Mouse (Mus musculus) stomach, postnatal 0 days (tissue): Measurements from ENCODE around the gene Itprip. TPM values are rescaled to one million over a fixed set of nuclear protein-coding genes. Genes with fewer than 3 reads are reported as not detected.

Experiments
- ATAC-seq: fragments of 200-750 bp; cut with Nextera tagmentation; 2 replicates; pipeline ENCODE4 v1.8.0; 2017; ENCODE audit not compliant: low FRiP score, low TSS enrichment
- DNase-seq: peaks from one replicate; pipeline ENCODE4 v3.0.0-alpha.2; 2016; ENCODE audit warnings: low spot score
- H3K27ac ChIP-seq: fragments of 300-500 bp; sonication (generic); replicated peaks from 2 replicates; pipeline ENCODE4 v1.5.1; 2014; ENCODE audit warnings: mild to moderate bottlenecking, control low read depth
- H3K27me3 ChIP-seq: fragments of 300-500 bp; sonication (generic); 2 replicates; pipeline ENCODE4 v1.6.1; 2014; ENCODE audit warnings: low read length; ENCODE audit not compliant: control insufficient read depth, insufficient read depth
- H3K36me3 ChIP-seq: fragments of 300-500 bp; sonication (generic); 2 replicates; pipeline ENCODE4 v1.6.1; 2014; ENCODE audit warnings: low read length, mixed read lengths; ENCODE audit not compliant: control insufficient read depth, insufficient read depth
- H3K4me1 ChIP-seq: fragments of 300-500 bp; sonication (generic); replicated peaks from 2 replicates; pipeline ENCODE4 v1.6.1; 2014; ENCODE audit warnings: antibody characterized with exemption; ENCODE audit not compliant: control insufficient read depth, insufficient read depth
- H3K4me2 ChIP-seq: fragments of 300-500 bp; sonication (generic); replicated peaks from 2 replicates; pipeline ENCODE4 v1.6.1; 2014; ENCODE audit warnings: low read depth, mild to moderate bottlenecking, control low read depth, moderate library complexity
- H3K4me3 ChIP-seq: fragments of 300-500 bp; sonication (generic); 2 replicates; pipeline ENCODE4 v1.5.1; 2014; ENCODE audit warnings: low read depth, low read length, control low read depth
- H3K9ac ChIP-seq: fragments of 300-500 bp; sonication (generic); 2 replicates; pipeline ENCODE4 v1.6.1; 2014; ENCODE audit warnings: mild to moderate bottlenecking, low read length, control low read depth, mixed read lengths
- H3K9me3 ChIP-seq: fragments of 300-500 bp; sonication (generic); 2 replicates; pipeline ENCODE4 v1.6.1; 2016; ENCODE audit warnings: low read length; ENCODE audit not compliant: control insufficient read depth
- CTCF ChIP-seq: IDR thresholded peaks from 2 replicates; pipeline ENCODE4 v1.5.1; 2016; ENCODE audit warnings: antibody characterized with exemption, low read depth, mild to moderate bottlenecking, moderate library complexity
- EP300 ChIP-seq: optimal IDR thresholded peaks from 2 replicates; pipeline ENCODE3; 2016; ENCODE audit warnings: antibody characterized with exemption
- WGBS: fragments of 180-500 bp; shearing (Covaris S2); extraction: QIAGEN DNeasy Blood & Tissue Kit; methylation state at CpG from one replicate; pipeline ENCODE4 v1.1.7; 2014; 5-methylcytosine and 5-hydroxymethylcytosine counted together
- polyA plus RNA-seq: library from polyadenylated mRNA; unstranded; fragments of >200 nt; fragmentation: Nextera tagmentation; extraction: Ambion mirVana; gene quantifications from 2 replicates; pipeline ENCODE4 v1.2.1, GENCODE M21; 2015

Itprip gene
- polyA plus RNA-seq, 1 experiment from 2014 or later: 7.9 TPM

DNA sequence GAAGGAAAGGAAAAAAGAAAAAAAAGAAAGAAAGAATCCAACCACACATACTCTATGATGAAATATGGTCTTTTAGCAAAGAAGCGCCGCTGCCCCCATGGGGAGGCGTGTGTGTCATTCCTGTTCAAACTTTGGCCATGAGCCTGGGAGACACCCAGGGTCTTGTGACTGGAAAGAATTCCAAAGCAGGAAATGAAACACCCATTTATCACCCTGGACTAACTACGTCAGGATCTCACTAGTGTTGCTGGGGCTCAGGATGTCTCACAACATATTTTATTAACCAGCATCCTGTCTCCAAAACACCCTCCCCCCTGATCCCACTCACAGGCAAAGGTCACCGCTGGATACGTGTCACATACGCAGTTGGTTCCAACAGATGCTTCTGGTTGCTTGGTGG is 32.5 kb downstream of the Itprip start:
- Histone ChIP-seq H3K4me1 (peaks cover 3% of the 10 kb centered on the region; the same call in 1 of the 2 replicates), H3K36me3 (no peaks in the 10 kb centered on the region), H3K9me3 (no peaks in the 10 kb centered on the region), H3K4me3 (no peak overlapping the region), H3K9ac (no peak overlapping the region), H3K27me3 (no peaks in the 10 kb centered on the region), H3K27ac (no peak overlapping the region), H3K4me2 (no peak overlapping the region)
- no peak for DNase-seq
- WGBS: 49% methylated on average over 7 of the region's 7 CpGs
- TF ChIP-seq CTCF: 0 out of 2 replicates have a peak, but pooled peaks have one; percentile 23
- no peak for TF ChIP-seq EP300
- 0 out of 2 replicates have a peak, but pooled peaks have one; percentile 30 for ATAC-seq

DNA sequence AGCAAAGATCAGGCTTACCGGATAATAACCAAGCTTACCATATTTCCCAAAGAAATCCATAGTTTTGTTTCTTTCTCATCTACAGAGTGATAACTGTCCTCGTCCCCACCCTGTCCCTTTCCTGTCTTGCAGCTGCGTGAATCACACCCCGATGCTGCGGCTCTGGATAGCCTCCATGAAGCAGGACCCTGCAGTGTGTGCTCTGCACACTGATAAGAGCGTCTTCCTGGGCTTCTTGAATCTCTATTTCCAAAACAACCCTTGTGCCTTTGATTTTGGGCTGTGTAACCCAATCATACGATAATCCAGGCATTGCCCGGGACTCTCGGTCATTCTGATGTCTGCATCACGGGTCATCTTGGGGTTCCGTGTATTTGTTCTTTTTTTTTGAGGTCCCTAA is 33.2 kb downstream of the Itprip start:
- no peak overlapping the region for H3K4me3 ChIP-seq
- H3K36me3 ChIP-seq: no peaks in the 10 kb centered on the region
- no peak for TF ChIP-seq CTCF
- TF ChIP-seq EP300: no peak
- H3K27ac ChIP-seq: no peak overlapping the region
- no peak overlapping the region for H3K9ac ChIP-seq
- H3K9me3 ChIP-seq: no peaks in the 10 kb centered on the region
- DNase-seq (no peak), ATAC-seq (no peak)
- H3K4me2 ChIP-seq: no peak overlapping the region
- no peaks in the 10 kb centered on the region for H3K27me3 ChIP-seq
- no peaks in the 10 kb centered on the region for H3K4me1 ChIP-seq
- WGBS: 82% methylated on average over 11 of the region's 11 CpGs

DNA sequence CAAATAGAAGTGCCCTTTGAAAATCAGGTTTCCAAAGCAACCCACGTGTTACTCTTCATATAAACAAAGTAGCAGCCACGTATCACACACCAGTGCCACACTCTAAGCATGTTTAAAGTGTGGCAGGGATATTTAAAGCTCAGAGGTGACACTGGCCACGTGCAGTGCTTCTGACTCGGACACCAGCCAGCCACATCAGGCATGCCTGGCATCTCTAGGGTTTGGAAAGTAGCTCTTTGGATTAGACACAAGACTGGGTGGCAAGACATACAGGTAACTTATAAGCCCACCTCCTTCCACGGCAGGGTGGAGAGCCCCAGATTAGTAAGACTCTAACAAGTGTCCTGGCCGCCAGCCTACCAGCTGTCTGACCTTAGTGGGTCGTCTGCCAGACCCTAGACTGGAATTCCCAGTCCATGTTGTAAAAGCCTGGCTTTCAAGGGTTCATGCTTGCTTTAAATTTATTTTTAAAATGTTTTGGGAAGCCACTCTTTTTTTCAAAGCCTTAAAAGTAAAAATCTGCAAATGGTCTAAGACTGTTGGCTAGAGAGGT is 33.8 kb downstream of the Itprip start:
- Histone ChIP-seq H3K9ac (no peak overlapping the region), H3K27ac (no peak overlapping the region), H3K4me1 (no peaks in the 10 kb centered on the region), H3K4me3 (no peak overlapping the region), H3K4me2 (no peak overlapping the region), H3K9me3 (no peaks in the 10 kb centered on the region), H3K36me3 (no peaks in the 10 kb centered on the region), H3K27me3 (no peaks in the 10 kb centered on the region)
- ATAC-seq (no peak), DNase-seq (no peak)
- WGBS: 48% methylated on average over 7 of the region's 7 CpGs
- TF ChIP-seq CTCF (no peak), EP300 (no peak)

DNA sequence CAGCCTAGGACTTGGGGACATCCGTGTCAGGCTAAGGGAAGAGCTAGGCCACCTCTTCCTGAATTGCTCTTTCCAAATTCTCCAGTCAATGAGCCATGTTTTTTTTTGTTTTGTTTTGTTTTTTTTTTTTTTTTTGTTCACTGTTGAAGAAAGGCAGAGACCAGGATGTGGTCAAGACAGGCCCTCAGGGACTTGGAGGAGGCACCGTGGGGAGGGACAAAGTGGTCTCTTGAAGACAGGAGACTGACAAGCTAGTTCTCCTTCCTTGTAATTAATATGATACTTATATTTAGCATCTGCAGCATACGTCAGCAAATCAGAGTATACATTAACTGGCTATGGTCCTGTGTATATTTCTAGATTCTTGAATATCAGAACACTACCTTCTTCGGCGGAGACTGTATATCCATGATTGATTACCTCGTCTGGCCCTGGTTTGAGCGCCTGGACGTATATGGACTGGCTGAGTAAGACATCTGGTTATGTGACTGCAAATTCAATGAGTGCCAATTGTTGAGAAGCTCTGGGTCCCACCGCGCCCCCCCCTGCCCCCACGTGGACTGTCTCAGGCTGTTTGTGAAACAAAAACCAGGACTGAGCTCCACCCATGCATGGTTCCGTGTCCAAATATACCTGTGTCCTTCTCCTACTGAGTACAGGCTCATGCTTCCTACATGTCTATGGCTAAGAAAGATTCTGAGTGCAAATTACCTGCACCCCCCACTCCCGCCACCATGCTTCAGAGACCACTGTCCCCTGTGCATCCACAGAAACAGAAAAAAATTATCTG is 34.6 kb downstream of the Itprip start:
- no peak overlapping the region for H3K4me2 ChIP-seq
- H3K9ac ChIP-seq: no peak overlapping the region
- no peaks in the 10 kb centered on the region for H3K36me3 ChIP-seq
- H3K27me3 ChIP-seq: no peaks in the 10 kb centered on the region
- no peak for DNase-seq
- ATAC-seq: no peak
- H3K27ac ChIP-seq: no peak overlapping the region
- TF ChIP-seq CTCF (no peak), EP300 (no peak)
- no peaks in the 10 kb centered on the region for H3K4me1 ChIP-seq
- no peak overlapping the region for H3K4me3 ChIP-seq
- no peaks in the 10 kb centered on the region for H3K9me3 ChIP-seq
- 65% methylated on average over 13 of the region's 13 CpGs for WGBS

DNA sequence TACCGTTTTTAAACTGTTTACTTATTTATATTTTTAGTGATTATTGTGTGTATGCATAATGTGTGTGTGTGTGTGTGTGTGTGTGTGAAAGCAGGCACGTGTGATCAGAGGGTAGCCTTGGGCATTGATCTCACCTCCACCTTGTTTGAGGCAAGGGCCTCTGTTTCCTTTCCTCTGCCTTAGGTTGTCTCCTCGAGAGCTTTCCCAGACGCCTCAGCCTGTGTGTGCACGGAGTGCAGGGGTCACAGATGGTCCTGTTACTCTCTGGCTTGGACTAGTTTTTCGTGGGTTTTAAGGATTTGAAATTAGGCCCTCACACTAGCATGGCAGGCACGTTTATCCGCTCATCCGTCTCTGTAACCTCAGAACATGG is 36.2 kb downstream of the Itprip start:
- no peak overlapping the region for H3K4me3 ChIP-seq
- no peak overlapping the region for H3K9ac ChIP-seq
- no peaks in the 10 kb centered on the region for H3K27me3 ChIP-seq
- DNase-seq (no peak), ATAC-seq (no peak)
- no peaks in the 10 kb centered on the region for H3K36me3 ChIP-seq
- H3K9me3 ChIP-seq: no peaks in the 10 kb centered on the region
- H3K4me1 ChIP-seq: no peaks in the 10 kb centered on the region
- H3K4me2 ChIP-seq: no peak overlapping the region
- no peak for TF ChIP-seq EP300
- TF ChIP-seq CTCF: no peak
- H3K27ac ChIP-seq: no peak overlapping the region
- 59% methylated on average over 9 of the region's 9 CpGs for WGBS

DNA sequence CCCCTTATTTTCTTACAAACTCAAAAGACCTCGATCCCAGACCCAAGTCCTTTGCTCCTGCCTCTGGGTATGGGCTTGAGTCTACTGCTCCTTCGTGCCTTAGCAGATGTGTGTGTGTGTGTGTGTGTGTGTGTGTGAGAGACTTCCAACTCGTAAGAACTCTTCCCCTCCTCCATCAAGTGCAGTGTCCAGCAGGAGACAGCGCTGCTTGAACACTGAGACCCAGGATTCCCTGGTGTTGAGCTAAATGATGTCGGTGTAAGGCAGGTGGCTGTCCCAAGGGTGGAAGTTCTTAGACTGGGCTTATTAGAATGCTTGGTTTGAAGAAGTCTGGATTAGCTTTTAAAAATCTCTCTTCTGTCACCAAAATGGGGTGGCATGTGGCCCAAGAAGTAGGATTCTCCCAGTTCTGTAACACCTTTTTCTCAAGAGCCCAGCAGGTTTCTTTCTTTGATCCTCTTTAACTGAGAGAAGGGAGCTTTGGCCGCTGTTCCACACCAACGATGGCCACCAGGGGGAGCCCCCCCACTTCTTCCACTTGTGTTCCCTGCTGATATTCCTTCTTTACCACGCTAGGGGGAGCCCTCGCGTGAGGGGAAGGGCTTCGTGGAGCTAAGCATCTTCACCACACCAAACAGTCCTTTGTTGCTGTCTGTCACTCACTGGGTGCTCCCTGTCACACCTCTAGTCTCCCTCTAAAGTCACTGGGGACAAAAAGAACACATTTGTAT is 36.8 kb downstream of the Itprip start:
- Histone ChIP-seq H3K27me3 (no peaks in the 10 kb centered on the region), H3K4me3 (no peak overlapping the region), H3K9me3 (no peaks in the 10 kb centered on the region), H3K4me1 (no peaks in the 10 kb centered on the region), H3K4me2 (no peak overlapping the region), H3K9ac (no peak overlapping the region), H3K36me3 (no peaks in the 10 kb centered on the region), H3K27ac (no peak overlapping the region)
- peak; percentile 90 for DNase-seq
- WGBS: 22% methylated on average over 11 of the region's 11 CpGs
- TF ChIP-seq EP300: no peak
- TF ChIP-seq CTCF: peak; percentile 100
- peak; percentile 62 for ATAC-seq
